Mouse (Mus musculus) cerebellum, adult (tissue): ENCODE data around the gene Tnni3k.
"Not testable (repeated sequence)": the region's sequence is repeated elsewhere in the genome, so short reads cannot be mapped to it uniquely, and the experiment has no call there.

ENCODE experiments used
- ATAC-seq: cut with Nextera tagmentation; 2 replicates; pipeline ENCODE4 v1.9.2; 2017; ENCODE audit warnings: mild to moderate bottlenecking, moderate library complexity, mixed read lengths; ENCODE audit not compliant: insufficient number of reproducible peaks, low FRiP score, low TSS enrichment

The Tnni3k gene

GRCm38 (mm10) chr3:154841076-154841475 lies 214.1 kb downstream of the Tnni3k start:
- ATAC-seq, result no peak

GRCm38 (mm10) chr3:154837861-154838260 lies 217.3 kb downstream of the Tnni3k start:
- ATAC-seq, result no peak

GRCm38 (mm10) chr3:154836137-154836536 lies 219.1 kb downstream of the Tnni3k start:
- ATAC-seq, result no peak

GRCm38 (mm10) chr3:154834373-154834772 lies 220.8 kb downstream of the Tnni3k start:
- ATAC-seq, result no peak

GRCm38 (mm10) chr3:154825739-154826138 lies 229.5 kb downstream of the Tnni3k start:
- no peak for ATAC-seq

- no peak for ATAC-seq
Observed at GRCm38 (mm10) chr3:154824713-154825112, 230.5 kb downstream of the Tnni3k start.

- ATAC-seq, result not testable (repeated sequence)
Observed at GRCm38 (mm10) chr3:154819684-154820083, 235.5 kb downstream of the Tnni3k start.

GRCm38 (mm10) chr3:154817732-154818131 lies 237.5 kb downstream of the Tnni3k start:
- peak; percentile 75 for ATAC-seq

- ATAC-seq, result no peak
Observed at GRCm38 (mm10) chr3:154816801-154817625, 238.2 kb downstream of the Tnni3k start.

GRCm38 (mm10) chr3:154816231-154816630 lies 239.0 kb downstream of the Tnni3k start:
- ATAC-seq, result no peak

GRCm38 (mm10) chr3:154815606-154816005 lies 239.6 kb downstream of the Tnni3k start:
- no peak for ATAC-seq

- no peak for ATAC-seq
Observed at GRCm38 (mm10) chr3:154812893-154813292, 242.3 kb downstream of the Tnni3k start.

GRCm38 (mm10) chr3:154811833-154812232 lies 243.4 kb downstream of the Tnni3k start:
- no peak for ATAC-seq

- ATAC-seq, result no peak
Observed at GRCm38 (mm10) chr3:154811281-154811680, 243.9 kb downstream of the Tnni3k start.

- no peak for ATAC-seq
Observed at GRCm38 (mm10) chr3:154810273-154810870, 244.8 kb downstream of the Tnni3k start.

GRCm38 (mm10) chr3:154806626-154807025 lies 248.6 kb downstream of the Tnni3k start:
- no peak for ATAC-seq

GRCm38 (mm10) chr3:154800888-154801429 lies 254.2 kb downstream of the Tnni3k start:
- no peak for ATAC-seq

- ATAC-seq, result no peak
Observed at GRCm38 (mm10) chr3:154800454-154800853, 254.8 kb downstream of the Tnni3k start.

- no peak for ATAC-seq
Observed at GRCm38 (mm10) chr3:154798806-154799205, 256.4 kb downstream of the Tnni3k start.

GRCm38 (mm10) chr3:154793571-154793970 lies 261.6 kb downstream of the Tnni3k start:
- ATAC-seq, result no peak

- no peak for ATAC-seq
Observed at GRCm38 (mm10) chr3:154787611-154788010, 267.6 kb downstream of the Tnni3k start.
